In the genomic region with DNA sequence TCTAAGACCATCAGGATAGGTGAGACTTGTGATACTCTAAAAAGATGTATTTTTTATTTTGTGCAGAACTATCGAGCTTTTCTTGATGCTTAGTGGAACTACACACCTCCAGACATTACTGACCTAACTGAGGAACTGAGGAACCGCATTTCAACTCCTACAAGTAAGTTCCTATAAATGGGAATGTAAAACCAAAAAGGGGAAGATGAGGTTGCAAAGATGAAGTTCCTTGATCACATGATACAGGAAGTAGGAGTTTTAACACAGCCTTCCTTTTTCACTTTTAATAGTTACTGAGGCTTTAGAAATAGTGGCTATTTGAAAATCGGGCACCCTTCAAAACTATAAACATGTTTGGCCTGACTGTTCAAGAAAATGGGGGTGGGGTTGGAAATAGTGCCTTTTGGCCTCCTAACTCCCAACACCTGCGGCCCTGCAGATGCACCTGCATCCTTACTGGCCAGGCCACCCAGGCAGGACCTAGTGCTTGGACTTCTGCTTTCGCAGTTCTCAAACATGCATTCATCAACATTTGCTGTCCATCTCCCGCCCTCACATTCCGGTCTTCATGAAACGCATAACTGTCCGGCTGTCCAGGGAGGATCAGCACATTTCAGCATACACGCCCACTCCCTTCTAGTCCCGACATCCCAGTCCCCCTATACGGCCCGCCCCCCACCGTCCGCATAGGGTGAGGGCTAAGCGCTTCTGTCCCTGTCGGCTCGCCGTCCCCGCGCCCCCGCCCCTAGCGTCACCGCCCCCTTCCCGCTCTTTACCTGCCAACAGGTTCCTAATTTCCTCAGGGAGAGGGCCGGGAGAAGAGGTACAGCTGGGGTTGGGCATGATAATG, we compare ENCODE assay signal across 8 mouse cellular contexts. TPM values are rescaled to one million over a fixed set of nuclear protein-coding genes. Genes with fewer than 3 reads are reported as not detected.
DNase-seq lines count a peak whose midpoint lies in the region; ATAC-seq and TF ChIP-seq lines count a peak whose summit lies in the region.

No protein-coding gene starts in this region.

- peak overlapping the region; percentile 80 for H3K4me3 ChIP-seq in erythroblast, embryonic 14.5 days (replicated peaks)
- peak overlapping the region; percentile 52 for H3K4me3 ChIP-seq in C2C12 (ENCODE audit: insufficient read depth, poor library complexity, severe bottlenecking)
- H3K4me3 ChIP-seq in embryonic facial prominence, embryonic 13.5 days = peak overlapping the region; percentile 65
- peak overlapping the region; percentile 83 for H3K4me3 ChIP-seq in intestine, postnatal 0 days (ENCODE audit: low read depth, low read length)
- H3K4me3 ChIP-seq in midbrain, embryonic 13.5 days (replicated peaks) = peak overlapping the region; percentile 48

- H3K4me2 ChIP-seq in embryonic facial prominence, embryonic 13.5 days = peak overlapping the region; percentile 84
- H3K4me2 ChIP-seq in intestine, postnatal 0 days (replicated peaks; ENCODE audit: low read depth) = peak overlapping the region; percentile 93
- H3K4me2 ChIP-seq in midbrain, embryonic 13.5 days (replicated peaks) = peak overlapping the region; percentile 69

- H3K79me2 ChIP-seq in C2C12 (ENCODE audit: control insufficient read depth, insufficient read depth) = peaks cover 7% of the 10 kb centered on the region

- no peak overlapping the region for H3K27ac ChIP-seq in embryonic facial prominence, embryonic 13.5 days
- H3K27ac ChIP-seq in intestine, postnatal 0 days (ENCODE audit: low read depth, low read length) = peak overlapping the region; percentile 37; the same call in 1 of the 2 replicates
- no peak overlapping the region for H3K27ac ChIP-seq in midbrain, embryonic 13.5 days

- no peak for TF ChIP-seq CTCF in C2C12 (IDR thresholded peaks at IDR 0.05; ENCODE audit: control insufficient read depth, insufficient read depth, insufficient read length)
- peak; percentile 28 for TF ChIP-seq CTCF in intestine, postnatal 0 days (IDR thresholded peaks at IDR 0.05; ENCODE audit: low read depth)

- no peak for DNase-seq in adipocyte (ENCODE audit: low spot score)
- no peak for DNase-seq in adrenal gland, postnatal 14 days

- H3K9ac ChIP-seq in embryonic facial prominence, embryonic 13.5 days = peak overlapping the region; percentile 59; the same call in 1 of the 2 replicates
- peak overlapping the region; percentile 48 for H3K9ac ChIP-seq in intestine, postnatal 0 days (ENCODE audit: low read depth, low read length)
- H3K9ac ChIP-seq in midbrain, embryonic 13.5 days (replicated peaks) = no peak overlapping the region; the same call in 1 of the 2 replicates

- WGBS in embryonic facial prominence, embryonic 13.5 days = 8% methylated on average over 26 of the region's 26 CpGs
- 6% methylated on average over 26 of the region's 26 CpGs for WGBS in intestine, postnatal 0 days
- 9% methylated on average over 26 of the region's 26 CpGs for WGBS in midbrain, embryonic 13.5 days

- peaks cover 52% of the 10 kb centered on the region for H3K27me3 ChIP-seq in erythroblast, embryonic 14.5 days (ENCODE audit: control insufficient read depth)
- H3K27me3 ChIP-seq in C2C12 (ENCODE audit: control insufficient read depth, insufficient read depth, insufficient read length) = no peaks in the 10 kb centered on the region
- H3K27me3 ChIP-seq in embryonic facial prominence, embryonic 13.5 days = peaks cover 63% of the 10 kb centered on the region
- peaks cover 6% of the 10 kb centered on the region; the same call in 1 of the 2 replicates for H3K27me3 ChIP-seq in intestine, postnatal 0 days (replicated peaks; ENCODE audit: control insufficient read depth, insufficient read depth, low read length)
- peaks cover 62% of the 10 kb centered on the region for H3K27me3 ChIP-seq in midbrain, embryonic 13.5 days

- peak overlapping the region; percentile 70 for H3ac ChIP-seq in C2C12 (ENCODE audit: control insufficient read depth, insufficient read length, low read depth)

- H3K9me3 ChIP-seq in erythroblast, embryonic 14.5 days (ENCODE audit: control insufficient read depth, low read length) = no peaks in the 10 kb centered on the region
- no peaks in the 10 kb centered on the region for H3K9me3 ChIP-seq in embryonic facial prominence, embryonic 13.5 days
- H3K9me3 ChIP-seq in intestine, postnatal 0 days (ENCODE audit: control insufficient read depth) = no peaks in the 10 kb centered on the region
- H3K9me3 ChIP-seq in midbrain, embryonic 13.5 days = no peaks in the 10 kb centered on the region

- ATAC-seq in erythroblast, adult 5-6 weeks (replicated peaks; ENCODE audit: low FRiP score, poor library complexity, severe bottlenecking) = no peak
- ATAC-seq in embryonic facial prominence, embryonic 13.5 days (ENCODE audit: insufficient number of reproducible peaks, insufficient read depth, low FRiP score, low TSS enrichment, low read depth) = peak; percentile 77
- peak; percentile 70 for ATAC-seq in intestine, postnatal 0 days
- ATAC-seq in midbrain, embryonic 13.5 days = peak; percentile 89

- peaks cover 22% of the 10 kb centered on the region for H3K4me1 ChIP-seq in erythroblast, embryonic 14.5 days (ENCODE audit: control insufficient read depth)
- peaks cover 5% of the 10 kb centered on the region; the same call in 1 of the 2 replicates for H3K4me1 ChIP-seq in embryonic facial prominence, embryonic 13.5 days
- no peaks in the 10 kb centered on the region; the same call in 1 of the 2 replicates for H3K4me1 ChIP-seq in intestine, postnatal 0 days (replicated peaks; ENCODE audit: control insufficient read depth, insufficient read depth, low read length)
- H3K4me1 ChIP-seq in midbrain, embryonic 13.5 days (replicated peaks) = peaks cover 7% of the 10 kb centered on the region; the same call in 1 of the 2 replicates

- no peaks in the 10 kb centered on the region for H3K36me3 ChIP-seq in erythroblast, embryonic 14.5 days (ENCODE audit: control insufficient read depth)
- no peaks in the 10 kb centered on the region for H3K36me3 ChIP-seq in C2C12 (ENCODE audit: control insufficient read depth, insufficient read depth)
- H3K36me3 ChIP-seq in embryonic facial prominence, embryonic 13.5 days = no peaks in the 10 kb centered on the region
- H3K36me3 ChIP-seq in intestine, postnatal 0 days (ENCODE audit: control insufficient read depth, insufficient read depth) = no peaks in the 10 kb centered on the region
- no peaks in the 10 kb centered on the region for H3K36me3 ChIP-seq in midbrain, embryonic 13.5 days

- peaks cover 2% of the 10 kb centered on the region for H3K79me3 ChIP-seq in C2C12 (ENCODE audit: low read depth)

TF ChIP-seq in C2C12, 6 proteins besides CTCF, POLR2A, EP300 and RAD21:
- TF ChIP-seq USF1 (IDR thresholded peaks at IDR 0.05; ENCODE audit: low read depth) = no peak
TF ChIP-seq in C2C12: peak in this region for 0.

RNA-seq across cellular contexts. Expression of a gene that starts 0.6 kb away (rescaled TPM):
- 0.03 and 0.04 TPM in 2 replicates for polyA plus RNA-seq in erythroblast, embryonic 14.5 days (2012)
- 34.8 and 68.1 TPM in 2 replicates for total RNA-seq in erythroblast, adult 5-6 weeks (2015; ENCODE audit: low replicate concordance)
- 37.2 and 38.3 TPM in 2 replicates for total RNA-seq in erythroblast, adult 5-6 weeks (2017; ENCODE audit: low replicate concordance)
- polyA plus RNA-seq in C2C12 (2012; fragmentation: generic; extraction: Trizol) = 13.3 TPM
- 10.1 and 10.6 TPM in 2 replicates for polyA plus RNA-seq in embryonic facial prominence, embryonic 13.5 days (2015; fragmentation: Nextera tagmentation; extraction: Ambion mirVana)
- polyA plus RNA-seq in intestine, postnatal 0 days (2015; fragmentation: Nextera tagmentation; extraction: Ambion mirVana) = 40.3 and 45.4 TPM in 2 replicates
- 5.3 and 5.4 TPM in 2 replicates for polyA plus RNA-seq in midbrain, embryonic 13.5 days (2015; fragmentation: Nextera tagmentation; extraction: Ambion mirVana)
- 41.1 and 46.0 TPM in 2 replicates for total RNA-seq in adrenal gland, postnatal 14 days (2021)
